Mouse (Mus musculus) C2C12 (cell line): Measurements from ENCODE around the gene Hist1h2aa. TPM values are rescaled to one million over a fixed set of nuclear protein-coding genes. Genes with fewer than 3 reads are reported as not detected.

Source experiments
- H3K27me3 ChIP-seq: one replicate; pipeline ENCODE4 v1.6.1; 2011; ENCODE audit not compliant: control insufficient read depth, insufficient read depth, insufficient read length
- H3K36me3 ChIP-seq: one replicate; pipeline ENCODE4 v1.6.1; 2011; ENCODE audit not compliant: control insufficient read depth, insufficient read depth
- H3K4me3 ChIP-seq: one replicate; pipeline ENCODE4 v1.5.1; 2011; ENCODE audit warnings: mild to moderate bottlenecking, control low read depth; ENCODE audit not compliant: poor library complexity, insufficient read depth, severe bottlenecking
- H3K79me2 ChIP-seq: one replicate; pipeline ENCODE4 v1.6.1; 2011; ENCODE audit not compliant: control insufficient read depth, insufficient read depth
- H3K79me3 ChIP-seq: one replicate; pipeline ENCODE4 v1.6.1; 2011; ENCODE audit warnings: low read depth, control low read depth
- H3ac ChIP-seq: one replicate; pipeline ENCODE3; 2011; ENCODE audit warnings: low read depth; ENCODE audit not compliant: control insufficient read depth, insufficient read length
- CEBPB ChIP-seq: IDR thresholded peaks from one replicate; pipeline ENCODE4 v1.6.1; 2011; ENCODE audit warnings: low read depth, mild to moderate bottlenecking, control low read depth, moderate library complexity
- CTCF ChIP-seq: IDR thresholded peaks from one replicate; pipeline ENCODE4 v1.5.1; 2011; ENCODE audit not compliant: control insufficient read depth, insufficient read depth, insufficient read length
- FOSL1 ChIP-seq: IDR thresholded peaks from one replicate; pipeline ENCODE4 v1.8.0; 2011; ENCODE audit warnings: mild to moderate bottlenecking, low read length; ENCODE audit not compliant: poor library complexity, insufficient read depth, severe bottlenecking
- MAX ChIP-seq: IDR thresholded peaks from one replicate; pipeline ENCODE4 v1.6.1; 2011; ENCODE audit warnings: mild to moderate bottlenecking, control low read depth
- MYOD1 ChIP-seq: IDR thresholded peaks from one replicate; pipeline ENCODE4 v1.6.1; 2011; ENCODE audit warnings: low read depth; ENCODE audit not compliant: control insufficient read depth, insufficient read length
- MYOG ChIP-seq: IDR thresholded peaks from one replicate; pipeline ENCODE4 v1.6.1; 2011; ENCODE audit not compliant: control insufficient read depth, insufficient read length; ENCODE audit errors: extremely low read depth
- USF1 ChIP-seq: IDR thresholded peaks from one replicate; pipeline ENCODE4 v1.6.1; 2011; ENCODE audit warnings: low read depth, mild to moderate bottlenecking, control low read depth, moderate library complexity
- long read RNA-seq, 2 experiments: library from polyadenylated mRNA; unstranded; transcript quantifications; one replicate each; pipeline ENCODE4 v2.0.0; 2019 to 2020
- polyA plus RNA-seq: library from polyadenylated mRNA; unstranded; fragments of >200 nt; fragmentation: generic; extraction: Trizol; gene quantifications from one replicate; pipeline ENCODE4 v1.2.1, GENCODE M21; 2012; ENCODE audit warnings: missing spikeins

Hist1h2aa gene
- polyA plus RNA-seq: not detected
- long read RNA-seq, experiment 1: 0 reads
- long read RNA-seq, experiment 2: 0 reads

DNA sequence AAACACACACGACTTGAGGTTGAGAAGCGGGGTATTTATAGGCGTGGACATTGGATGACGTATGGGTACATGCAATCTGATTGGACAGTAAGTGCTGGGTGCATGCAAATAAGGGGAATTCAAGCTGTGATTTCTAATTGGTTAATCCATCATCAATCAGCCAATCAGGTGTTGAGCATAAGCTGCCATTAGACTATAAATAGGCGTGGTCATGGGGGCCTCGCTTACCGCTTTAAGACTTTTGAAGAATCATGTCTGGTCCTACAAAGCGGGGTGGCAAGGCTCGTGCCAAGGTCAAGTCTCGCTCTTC, at the start of gene Hist1h2aa:
Gene Hist1h2aa, plus strand, starts transcription at position 252 of the 310 bp plus-strand sequence.
- Histone ChIP-seq H3K36me3 (no peaks in the 10 kb centered on the region), H3K79me2 (no peaks in the 10 kb centered on the region), H3K79me3 (no peaks in the 10 kb centered on the region), H3ac (no peak within 1 kb of the TSS), H3K4me3 (no peak within 1 kb of the TSS), H3K27me3 (no peaks in the 10 kb centered on the region)
- no peak for TF ChIP-seq CEBPB
- no peak for TF ChIP-seq CTCF
- TF ChIP-seq MYOD1: no peak
- TF ChIP-seq MYOG: no peak
- no peak for TF ChIP-seq FOSL1
- no peak for TF ChIP-seq MAX
- TF ChIP-seq USF1: no peak

DNA sequence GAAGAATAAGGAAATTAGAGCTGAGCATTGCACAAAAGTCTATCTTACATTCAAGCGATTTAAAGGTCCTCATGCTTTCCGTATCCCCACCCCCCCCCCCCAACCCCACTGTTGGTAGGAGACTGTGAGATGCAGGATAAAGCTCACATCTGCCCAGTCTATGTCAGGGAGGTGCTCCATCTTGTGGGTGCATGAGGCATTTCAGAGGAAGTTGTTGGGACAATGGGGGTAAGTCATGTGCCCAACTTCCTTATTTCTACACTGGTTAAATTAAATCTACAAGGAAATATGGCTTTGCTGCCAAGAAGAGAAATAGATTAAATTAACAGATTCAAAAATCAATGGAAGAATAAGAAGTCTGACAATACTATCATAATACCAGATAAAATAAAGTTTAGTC, 48.7 kb upstream of the Hist1h2aa start:
- Histone ChIP-seq H3K79me3 (no peaks in the 10 kb centered on the region), H3K79me2 (no peaks in the 10 kb centered on the region), H3K4me3 (no peak overlapping the region), H3ac (no peak overlapping the region), H3K27me3 (no peaks in the 10 kb centered on the region), H3K36me3 (no peaks in the 10 kb centered on the region)
- no peak for TF ChIP-seq FOSL1

DNA sequence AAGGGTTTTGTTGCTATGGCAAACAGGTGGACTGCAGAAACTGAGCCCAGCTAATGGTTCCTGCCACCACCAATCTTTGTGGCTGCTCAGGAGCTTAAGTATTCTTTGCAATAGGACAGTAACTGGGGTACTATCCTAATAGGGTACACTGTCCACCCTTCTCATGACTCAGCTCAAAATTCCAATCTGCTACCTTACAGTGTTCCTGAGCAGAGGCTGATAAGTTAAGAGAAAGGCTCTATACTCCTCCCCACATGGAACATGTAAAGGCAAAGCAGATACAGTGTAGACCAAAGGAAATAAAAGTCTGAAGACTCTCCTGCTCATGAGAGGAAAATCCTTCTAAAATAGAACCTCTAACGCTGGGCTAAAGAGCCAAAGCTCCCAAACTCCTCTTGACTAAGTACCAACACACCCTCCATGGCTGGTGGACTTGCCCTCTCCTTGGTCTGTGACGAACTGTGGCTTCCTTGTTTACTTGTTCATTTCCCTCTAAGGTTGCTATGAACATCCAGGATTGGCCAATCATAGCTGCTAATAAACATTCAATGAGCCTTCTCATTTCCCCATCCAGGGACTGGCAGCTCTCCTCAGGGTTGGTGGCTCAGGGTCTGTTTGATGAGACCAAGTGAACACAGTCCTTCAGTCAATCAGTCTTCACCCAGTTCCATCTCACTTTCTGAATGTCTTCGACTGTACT, 47.1 kb upstream of the Hist1h2aa start:
- H3K79me3 ChIP-seq: no peaks in the 10 kb centered on the region
- H3ac ChIP-seq: no peak overlapping the region
- H3K79me2 ChIP-seq: no peaks in the 10 kb centered on the region
- H3K4me3 ChIP-seq: no peak overlapping the region
- H3K36me3 ChIP-seq: no peaks in the 10 kb centered on the region
- TF ChIP-seq MYOD1 (no peak), MYOG (no peak), CTCF (no peak), CEBPB (no peak), MAX (no peak), USF1 (no peak), FOSL1 (no peak)
- H3K27me3 ChIP-seq: no peaks in the 10 kb centered on the region

DNA sequence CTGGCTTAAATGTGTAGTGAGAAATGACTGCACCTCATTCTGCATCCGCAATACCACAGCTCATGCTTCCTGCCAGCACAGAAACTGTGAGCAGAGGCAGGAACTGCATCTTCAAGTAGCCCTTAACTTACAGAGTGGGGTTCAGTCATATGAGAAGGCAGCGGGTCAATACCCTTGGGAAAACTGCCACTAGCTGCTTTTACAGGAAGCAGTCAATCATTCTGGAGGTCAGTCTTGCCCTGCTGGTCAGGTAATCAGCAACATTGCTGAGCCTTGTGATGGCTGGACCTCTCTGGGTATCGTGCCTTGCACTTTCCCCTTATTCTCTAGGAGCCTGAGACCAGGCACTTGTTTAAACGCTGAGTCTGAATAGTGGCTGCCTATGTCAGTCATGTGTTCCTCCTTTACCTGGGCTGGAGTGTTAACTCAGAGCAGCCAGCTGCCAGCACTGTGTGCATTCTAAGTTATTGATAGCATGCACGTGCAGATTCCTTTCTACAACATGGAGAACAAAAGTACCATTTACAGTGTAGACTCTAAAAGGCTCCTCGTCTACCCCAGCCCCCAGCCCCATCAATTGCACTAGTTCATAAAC, 45.2 kb upstream of the Hist1h2aa start:
- H3K36me3 ChIP-seq: no peaks in the 10 kb centered on the region
- no peaks in the 10 kb centered on the region for H3K27me3 ChIP-seq
- no peaks in the 10 kb centered on the region for H3K79me2 ChIP-seq
- H3K4me3 ChIP-seq: no peak overlapping the region
- H3K79me3 ChIP-seq: no peaks in the 10 kb centered on the region
- TF ChIP-seq MYOD1 (no peak), MYOG (no peak), CTCF (no peak), MAX (no peak), FOSL1 (no peak), CEBPB (no peak), USF1 (no peak)
- H3ac ChIP-seq: no peak overlapping the region

DNA sequence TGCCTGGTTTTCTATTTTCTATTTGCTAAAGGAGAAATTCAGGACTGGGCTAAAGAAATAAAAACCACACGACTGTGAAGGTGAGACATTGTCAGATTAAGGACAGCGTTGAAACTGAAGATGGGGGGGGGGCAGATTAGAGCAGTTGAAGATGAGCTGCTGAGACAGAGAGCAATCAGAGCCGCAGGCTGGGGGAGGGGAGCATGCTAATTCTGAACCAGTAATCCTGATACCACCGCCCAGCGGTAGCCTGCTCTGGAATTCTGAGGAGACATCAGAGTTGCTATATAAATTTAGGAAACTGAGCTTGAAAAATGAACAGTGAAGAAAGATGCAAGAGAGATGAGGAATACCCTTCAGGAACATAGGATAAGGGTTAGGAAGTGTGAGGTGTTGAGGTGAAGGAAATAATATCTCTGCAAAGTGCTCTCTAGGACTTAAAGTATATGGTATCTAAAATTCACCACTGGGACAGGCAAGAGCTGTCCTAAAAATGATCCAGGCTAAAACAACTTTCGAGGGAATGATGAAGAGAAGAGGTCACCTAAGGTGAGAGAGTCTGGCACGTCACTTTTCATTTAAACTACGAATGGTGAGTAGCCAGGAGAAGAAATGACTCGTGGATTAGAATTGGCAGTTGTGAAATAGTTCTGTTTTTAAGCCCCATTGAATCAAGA, 41.5 kb upstream of the Hist1h2aa start:
- no peaks in the 10 kb centered on the region for H3K36me3 ChIP-seq
- H3K79me2 ChIP-seq: no peaks in the 10 kb centered on the region
- peaks cover 4% of the 10 kb centered on the region for H3K27me3 ChIP-seq
- no peak overlapping the region for H3ac ChIP-seq
- no peak for TF ChIP-seq CTCF
- no peak for TF ChIP-seq CEBPB
- TF ChIP-seq USF1: no peak
- no peak for TF ChIP-seq MAX
- no peak for TF ChIP-seq FOSL1
- TF ChIP-seq MYOG: no peak
- TF ChIP-seq MYOD1: no peak
- H3K4me3 ChIP-seq: no peak overlapping the region
- H3K79me3 ChIP-seq: no peaks in the 10 kb centered on the region

DNA sequence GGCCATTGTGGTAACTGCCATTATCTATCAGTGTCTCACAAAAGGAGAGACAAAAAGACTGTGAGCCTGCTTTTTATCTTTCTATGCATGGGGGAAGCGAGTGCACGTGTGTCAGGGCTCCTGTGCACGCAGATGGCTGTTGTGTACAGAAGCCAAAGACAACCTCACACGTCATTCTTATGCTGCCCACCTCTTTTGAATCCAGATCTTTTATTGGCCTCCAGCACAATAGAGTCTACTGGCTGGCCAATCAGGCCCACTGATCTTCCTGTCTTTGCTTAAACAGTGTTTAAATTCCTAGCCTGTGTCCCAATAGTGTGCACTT, 41.0 kb upstream of the Hist1h2aa start:
- no peaks in the 10 kb centered on the region for H3K36me3 ChIP-seq
- no peaks in the 10 kb centered on the region for H3K79me2 ChIP-seq
- TF ChIP-seq MYOG (no peak), FOSL1 (no peak), MAX (no peak), MYOD1 (no peak), CTCF (no peak), CEBPB (no peak), USF1 (no peak)
- peaks cover 4% of the 10 kb centered on the region for H3K27me3 ChIP-seq
- H3K4me3 ChIP-seq: no peak overlapping the region
- no peak overlapping the region for H3ac ChIP-seq
- H3K79me3 ChIP-seq: no peaks in the 10 kb centered on the region
